Mouse (Mus musculus) kidney, adult 10 weeks (tissue): Measurements from ENCODE around the gene Rhbdf1. TPM values are rescaled to one million over a fixed set of nuclear protein-coding genes. Genes with fewer than 3 reads are reported as not detected.

ENCODE experiments used
- polyA plus RNA-seq: library from polyadenylated mRNA; stranded (reverse); fragments of 350-450 nt; fragmentation: Illumina TruSeq; extraction: RNeasy Lipid Tissue Mini Kit (QIAGEN cat#74804); gene quantifications from one replicate; pipeline ENCODE4 v1.2.3, GENCODE M21; 2014; ENCODE audit warnings: low read depth, low replicate concordance

Gene Rhbdf1
- 0.53 TPM for polyA plus RNA-seq

GRCm38 (mm10) chr11:32221951-32222409, at the start of gene Rhbdf1:
TSS of gene Rhbdf1 (minus strand) at chr11:32222300.

GRCm38 (mm10) chr11:32267188-32267884, 45.2 kb upstream of the Rhbdf1 start, which contains the start of gene Nprl3:
TSS of gene Nprl3 (minus strand) at chr11:32267707.

DNA sequence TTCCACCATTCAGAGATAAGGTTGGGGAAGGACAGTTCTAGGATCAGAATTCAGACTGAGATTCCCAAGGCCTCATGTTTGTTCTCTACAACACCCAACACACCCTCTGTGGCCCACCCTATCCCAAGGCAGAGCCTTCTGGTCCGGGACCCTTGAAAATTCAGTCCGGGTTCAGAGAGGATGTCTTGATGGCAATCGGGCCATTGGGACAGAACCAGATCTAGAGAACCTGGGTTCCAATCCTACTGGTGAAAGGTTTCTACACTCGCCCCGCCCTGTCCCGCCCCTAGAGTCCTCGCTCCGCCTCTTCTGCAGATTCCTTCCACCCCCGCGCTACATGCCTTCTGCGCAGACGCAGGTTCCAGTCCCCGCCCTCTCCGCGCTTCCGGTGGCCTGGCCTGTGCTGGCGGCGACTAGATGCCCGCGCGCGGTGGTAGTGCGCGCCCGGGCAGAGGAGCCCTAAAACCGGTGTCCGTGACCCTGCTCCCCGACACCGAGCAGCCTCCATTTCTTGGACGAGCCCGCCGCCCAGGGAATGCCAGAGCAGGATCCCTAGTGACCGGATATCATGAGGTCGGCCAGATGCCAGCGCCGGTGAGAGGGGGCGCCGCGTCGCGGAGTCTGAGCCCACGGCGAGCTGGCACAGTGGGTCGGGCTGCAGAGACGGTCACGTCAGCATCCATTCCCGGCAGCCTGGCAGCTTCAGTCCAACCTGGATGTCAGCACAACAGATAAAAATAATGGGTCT, 4.2 kb upstream of the Rhbdf1 start, which contains the start of gene Mpg:
Mpg (plus strand) TSS at position 382 of the 748 bp plus-strand sequence.

GRCm38 (mm10) chr11:32205058-32205873, 16.8 kb downstream of the Rhbdf1 start, which contains the start of gene Snrnp25:
TSS of gene Snrnp25 (plus strand) at chr11:32205415.

GRCm38 (mm10) chr11:32200075-32200601, 22.0 kb downstream of the Rhbdf1 start, which contains the start of gene Il9r:
TSS of gene Il9r (minus strand) at chr11:32200279.

Other genes starting within 250 kb of the Rhbdf1 start
- 2.9 TPM for gene Nsg2, start 221.8 kb downstream of the Rhbdf1 start, polyA plus RNA-seq
- gene Il9r, start 22.0 kb downstream of the Rhbdf1 start, polyA plus RNA-seq: not detected
- 1.4 TPM for gene Snrnp25, start 16.9 kb downstream of the Rhbdf1 start, polyA plus RNA-seq
- gene Mpg, start 4.2 kb upstream of the Rhbdf1 start, polyA plus RNA-seq: 5.7 TPM
- gene Nprl3, start 45.4 kb upstream of the Rhbdf1 start, polyA plus RNA-seq: 4.0 TPM
- gene Hba-x, start 54.1 kb upstream of the Rhbdf1 start, polyA plus RNA-seq: not detected
- 2.9 TPM for gene Hba-a1, start 61.2 kb upstream of the Rhbdf1 start, polyA plus RNA-seq
- not detected for gene Hbq1b, start 64.7 kb upstream of the Rhbdf1 start, polyA plus RNA-seq
- 40.1 TPM for gene Hba-a2, start 74.2 kb upstream of the Rhbdf1 start, polyA plus RNA-seq
- gene Hbq1a, start 77.8 kb upstream of the Rhbdf1 start, polyA plus RNA-seq: not detected
- gene Sh3pxd2b, start 125.5 kb upstream of the Rhbdf1 start, polyA plus RNA-seq: 0.49 TPM
- gene Ubtd2, start 233.1 kb upstream of the Rhbdf1 start, polyA plus RNA-seq: 1.4 TPM